Mouse (Mus musculus) gastrocnemius, adult 18-20 months (tissue): ENCODE data around the gene Mfn1. TPM values are rescaled to one million over a fixed set of nuclear protein-coding genes. Genes with fewer than 3 reads are reported as not detected.

Source experiments
- DNase-seq: peaks from one replicate; pipeline ENCODE4 v3.0.0; 2021; ENCODE audit warnings: low spot score
- long read RNA-seq, 2 experiments: library from polyadenylated mRNA; stranded (forward); transcript quantifications; one replicate each; pipeline ENCODE4 v2.0.0; 2021
- total RNA-seq, 2 experiments: library from RNA; stranded (reverse); gene quantifications; 2 replicates each; pipeline ENCODE4 v1.2.3; 2021

Gene Mfn1
- total RNA-seq = 100 to 1,000 TPM; 222 to 257 TPM
- long read RNA-seq, experiment 1, full-length matches to known transcripts = 147 of 191 reads
- long read RNA-seq, experiment 1, partial matches to known transcripts = 12 of 191 reads
- long read RNA-seq, experiment 1, other reads (novel, unspliced or antisense) = 32 of 191 reads
- long read RNA-seq, experiment 2, full-length matches to known transcripts = 164 of 196 reads
- long read RNA-seq, experiment 2, partial matches to known transcripts = 12 of 196 reads
- long read RNA-seq, experiment 2, other reads (novel, unspliced or antisense) = 20 of 196 reads

DNA sequence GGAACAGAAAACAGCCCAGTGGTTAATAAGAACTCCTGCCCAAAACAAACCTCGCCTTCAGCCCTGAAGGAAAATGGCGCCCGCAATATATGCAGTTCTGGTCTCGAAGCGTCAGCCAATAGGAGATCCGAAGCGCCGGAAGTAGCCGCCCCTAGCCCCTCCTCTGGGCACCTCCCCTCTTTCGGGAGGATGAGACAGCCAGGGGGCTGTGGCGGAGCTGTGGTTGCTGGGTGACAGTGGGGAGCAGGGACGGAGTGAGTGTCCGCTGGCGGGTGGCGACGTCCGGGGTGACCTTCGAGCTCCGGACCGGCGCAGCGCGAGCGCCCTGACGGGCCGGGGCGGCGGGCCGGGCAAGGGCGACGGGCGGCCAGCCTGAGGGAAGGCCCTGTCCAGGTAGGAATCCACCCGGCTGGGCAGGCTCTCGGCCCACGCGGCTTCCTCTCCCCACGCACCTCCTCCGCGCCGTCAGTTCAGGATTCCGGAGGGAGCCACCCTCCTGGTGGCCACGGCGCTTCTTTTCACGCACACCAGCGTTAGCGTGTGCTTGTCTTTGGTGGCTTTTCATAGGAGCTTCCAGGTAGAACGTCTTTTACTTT, at the start of gene Mfn1:
Mfn1 (plus strand) TSS at position 163 of the 596 bp plus-strand sequence.
- DNase-seq = peak; percentile 96

DNA sequence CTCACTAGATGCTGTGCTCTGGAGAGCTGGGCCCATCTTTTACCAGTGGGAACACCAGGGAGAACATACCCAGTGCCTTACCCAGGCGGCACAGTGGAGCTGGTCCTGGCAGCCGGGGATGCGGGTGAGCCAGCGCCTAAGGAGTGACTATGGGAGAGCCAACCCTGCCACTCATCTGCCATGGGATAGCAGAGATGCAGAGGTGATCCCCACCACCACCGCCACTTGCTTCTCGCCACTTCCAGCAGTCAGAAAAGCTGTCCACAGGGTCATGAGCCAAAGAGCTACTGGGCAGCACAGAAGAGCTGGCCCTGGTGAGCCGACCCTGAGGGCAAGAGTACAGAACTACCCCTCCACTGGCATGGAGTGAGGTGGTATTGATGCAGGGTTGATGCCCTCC, 49.3 kb upstream of the Mfn1 start:
- DNase-seq = no peak

DNA sequence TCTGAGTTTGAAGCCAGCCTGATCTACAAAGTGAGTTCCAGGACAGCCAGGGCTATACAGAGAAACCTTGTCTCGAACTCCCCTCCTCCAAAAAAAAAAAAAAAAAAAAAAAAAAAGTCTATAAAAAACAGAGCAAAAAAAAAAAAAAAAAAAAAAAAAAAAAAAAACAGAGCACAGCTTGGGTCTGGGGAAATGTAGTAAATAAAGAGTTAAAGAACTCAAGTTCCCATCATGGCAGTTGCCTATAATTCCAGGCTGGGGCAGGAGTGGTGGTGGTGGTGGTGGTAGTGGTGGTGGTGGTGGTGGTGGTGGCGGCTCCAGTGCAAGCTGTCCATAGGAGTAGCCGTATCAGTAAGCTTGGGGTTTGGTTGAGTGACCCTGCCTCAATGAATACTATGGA, 46.2 kb upstream of the Mfn1 start:
- no peak for DNase-seq

GRCm38 (mm10) chr3:32486543-32486942, 42.7 kb upstream of the Mfn1 start:
- DNase-seq = no peak

DNA sequence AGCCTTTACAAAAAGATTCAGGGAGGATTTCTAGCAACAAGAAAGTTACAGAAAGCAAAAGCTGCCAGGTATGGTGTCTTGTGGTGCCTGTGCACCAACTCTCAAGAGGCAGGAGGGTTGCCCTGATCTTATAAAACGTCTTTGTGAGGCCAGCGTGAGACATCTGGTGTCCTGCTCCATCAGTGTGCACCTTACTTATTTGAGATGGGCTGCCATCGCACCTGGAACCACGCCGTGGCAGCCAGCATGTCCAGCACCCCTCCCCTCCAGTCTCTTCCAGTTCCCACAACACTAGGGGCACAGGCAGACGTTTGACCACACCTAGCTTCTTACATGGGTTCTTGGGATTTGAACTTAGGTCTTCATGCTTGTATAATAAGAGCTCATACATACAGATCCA, 41.1 kb upstream of the Mfn1 start:
- DNase-seq = no peak

DNA sequence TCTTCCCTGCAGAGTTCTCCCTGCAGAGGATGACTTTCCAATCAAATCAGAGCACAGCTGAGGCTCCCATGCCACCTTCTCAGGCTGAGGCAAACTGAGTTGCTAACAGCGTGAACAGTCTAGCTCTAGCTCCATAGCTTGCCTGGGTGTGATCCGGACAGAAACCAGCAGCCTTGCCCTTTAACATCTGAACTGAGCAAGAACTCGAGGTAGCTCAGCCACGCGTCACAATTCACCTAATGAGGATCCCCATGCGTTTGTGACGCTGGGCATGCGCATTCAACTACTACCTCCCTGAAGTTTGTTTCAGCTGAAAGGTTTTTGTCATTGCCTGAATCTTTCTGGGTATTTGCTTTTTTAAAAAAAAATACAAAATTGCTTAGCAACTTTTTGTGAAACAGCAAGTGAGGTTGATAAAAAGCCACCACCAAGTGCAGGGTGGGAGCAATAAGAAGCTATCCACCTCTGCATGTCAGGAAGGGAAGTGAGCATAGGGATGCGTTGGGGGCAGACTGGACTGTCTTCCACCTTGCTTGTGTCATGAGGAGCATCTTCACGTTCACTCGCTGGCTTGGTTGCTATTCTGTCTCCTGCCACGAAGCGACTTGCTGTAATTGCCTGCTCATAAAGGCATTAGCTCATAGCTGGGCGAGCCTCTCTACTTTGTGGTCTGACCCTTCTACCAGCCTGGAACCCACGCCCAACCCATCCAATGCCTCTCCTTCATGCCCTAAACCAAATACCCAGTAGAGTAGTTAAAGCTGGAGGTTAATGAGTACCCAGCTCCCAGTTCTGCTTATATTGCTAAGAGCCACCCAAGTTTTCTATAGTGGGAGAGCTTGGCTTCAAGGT, 39.0 kb upstream of the Mfn1 start:
- no peak for DNase-seq

DNA sequence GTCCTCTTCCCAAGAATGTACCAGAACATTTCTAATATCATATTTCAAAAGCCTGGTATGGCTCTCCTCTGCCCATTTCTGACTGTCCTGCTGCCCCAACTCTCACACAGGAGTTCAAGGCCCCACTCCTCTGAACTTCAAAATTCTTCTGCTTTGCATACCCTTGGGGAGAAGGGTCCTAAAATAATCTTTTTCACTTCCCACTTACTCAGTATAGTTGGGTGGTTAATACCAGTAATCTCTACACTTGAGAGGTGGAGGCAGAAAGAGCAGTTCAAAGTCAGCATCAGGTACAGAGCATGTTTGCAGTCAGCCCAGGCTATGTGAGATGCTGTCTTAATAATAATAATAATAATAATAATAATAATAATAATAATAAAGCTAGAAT, 38.3 kb upstream of the Mfn1 start:
- no peak for DNase-seq

- no peak for DNase-seq
Measured at GRCm38 (mm10) chr3:32492097-32493090, 36.9 kb upstream of the Mfn1 start, which contains the start of gene Kcnmb3. Gene Kcnmb3, minus strand, starts transcription at chr3:32492231.

GRCm38 (mm10) chr3:32494387-32495087, 34.7 kb upstream of the Mfn1 start:
- no peak for DNase-seq

DNA sequence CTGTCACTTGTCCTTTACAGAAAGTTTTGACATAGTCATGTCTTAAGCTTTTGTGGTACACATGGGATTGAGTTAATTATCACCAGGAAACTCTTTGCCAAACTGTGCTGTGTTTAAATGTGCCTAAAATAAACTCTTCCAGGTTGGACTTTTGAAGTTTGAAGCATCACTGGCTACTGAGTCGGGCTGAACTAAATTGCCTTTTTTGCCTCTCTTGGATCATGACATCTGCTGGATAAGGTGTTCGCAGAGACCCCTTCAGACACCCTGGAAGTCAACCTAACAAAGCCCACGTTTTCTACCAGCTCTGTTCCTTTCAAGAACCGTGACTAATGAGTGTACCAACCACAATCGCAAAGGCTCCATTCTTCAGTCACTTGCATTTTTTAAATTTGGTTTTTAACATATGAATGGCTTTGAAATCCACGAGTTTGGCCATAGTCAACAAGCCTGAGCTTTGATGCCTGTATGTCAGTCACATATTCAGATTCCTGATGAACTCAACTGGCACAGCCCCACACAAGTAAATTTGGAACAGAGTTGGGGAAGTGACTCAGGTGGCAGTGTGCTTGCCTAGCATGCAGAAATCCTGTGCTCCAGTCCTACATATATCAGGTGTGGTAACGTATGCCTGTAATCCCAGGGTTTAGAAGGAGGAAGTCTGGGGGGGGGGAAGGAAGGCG, 34.0 kb upstream of the Mfn1 start:
- no peak for DNase-seq

DNA sequence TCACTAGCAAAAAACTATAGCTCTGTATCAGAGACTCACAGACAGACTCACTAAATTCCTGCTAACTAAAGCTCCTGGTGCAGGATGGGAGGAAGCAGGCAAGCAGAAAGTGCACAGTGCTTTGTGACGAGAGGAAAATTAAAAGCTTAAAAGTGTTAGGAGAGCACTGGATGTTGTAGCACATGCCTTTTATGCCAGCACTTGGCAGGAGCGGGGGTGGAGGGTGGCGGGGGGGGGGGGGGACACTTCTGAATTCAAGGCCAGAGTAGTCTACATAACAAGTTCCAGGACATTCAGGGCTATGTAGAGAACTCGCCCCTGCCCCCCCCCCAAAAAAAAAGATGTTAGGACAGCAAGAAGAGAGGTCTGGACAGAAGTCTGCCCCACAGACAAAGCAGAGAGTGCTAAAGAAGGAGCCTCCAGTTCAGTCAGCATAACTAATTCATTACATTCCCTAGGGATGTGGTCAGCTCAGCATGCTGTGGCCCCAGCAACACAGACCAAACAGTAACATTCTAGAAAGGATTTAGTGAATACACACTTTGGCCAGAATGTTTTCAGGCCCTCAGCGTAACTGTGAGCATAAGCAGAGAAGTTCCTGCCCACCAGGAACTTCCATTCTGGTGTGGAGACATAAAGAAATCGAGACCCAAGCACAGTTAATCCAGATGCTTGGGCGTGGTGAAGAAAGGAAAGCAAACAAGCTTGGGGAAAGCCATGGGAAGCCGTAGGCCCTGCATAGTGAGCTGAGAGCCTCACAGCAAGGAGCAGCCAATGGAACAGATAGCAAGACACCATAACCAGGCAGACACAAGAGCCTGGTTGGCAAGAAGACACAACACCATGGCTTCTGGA, 33.2 kb upstream of the Mfn1 start:
- no peak for DNase-seq

GRCm38 (mm10) chr3:32496711-32497070, 32.6 kb upstream of the Mfn1 start:
- no peak for DNase-seq

DNA sequence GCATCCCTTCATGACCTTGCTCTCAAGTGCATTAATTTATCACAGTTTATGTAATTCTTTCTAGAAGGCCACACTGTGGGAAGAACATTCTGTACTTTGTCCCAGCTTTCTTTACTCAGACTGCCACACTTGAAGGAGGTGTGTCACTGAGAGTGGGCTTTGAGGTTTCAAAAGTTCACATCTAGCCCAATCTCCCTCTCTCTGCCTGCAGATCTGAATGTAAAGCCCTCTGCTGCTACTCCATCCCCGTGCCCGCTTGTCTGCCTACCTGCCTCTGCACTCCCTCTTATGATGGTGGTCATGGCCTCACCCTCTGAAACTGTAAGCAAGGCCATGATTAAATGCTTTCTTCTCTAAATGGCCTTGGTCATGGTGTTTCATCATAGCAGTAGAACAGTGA, 28.9 kb upstream of the Mfn1 start:
- no peak for DNase-seq

DNA sequence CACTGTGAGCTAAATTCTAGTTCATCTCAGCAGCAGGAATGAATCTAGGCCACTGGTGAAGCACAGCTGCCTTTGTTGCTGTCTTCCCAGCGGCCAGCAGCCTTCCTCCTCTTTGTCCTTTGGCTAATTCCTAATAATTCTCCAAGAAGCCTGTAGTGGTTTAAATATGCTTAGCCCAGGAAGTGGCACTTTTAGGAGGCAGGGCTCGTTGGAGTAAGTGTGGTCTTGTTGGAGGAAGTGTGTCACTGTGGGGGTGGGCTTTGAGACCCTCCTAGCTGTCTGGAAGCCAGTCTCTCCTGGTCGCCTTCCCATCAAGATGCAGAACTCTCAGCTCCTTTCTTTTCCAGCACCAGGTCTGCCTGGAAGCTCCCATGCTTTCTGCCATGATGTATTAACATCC, 23.4 kb upstream of the Mfn1 start:
- no peak for DNase-seq

- DNase-seq = no peak
Measured at GRCm38 (mm10) chr3:32506366-32507225, 22.7 kb upstream of the Mfn1 start.

DNA sequence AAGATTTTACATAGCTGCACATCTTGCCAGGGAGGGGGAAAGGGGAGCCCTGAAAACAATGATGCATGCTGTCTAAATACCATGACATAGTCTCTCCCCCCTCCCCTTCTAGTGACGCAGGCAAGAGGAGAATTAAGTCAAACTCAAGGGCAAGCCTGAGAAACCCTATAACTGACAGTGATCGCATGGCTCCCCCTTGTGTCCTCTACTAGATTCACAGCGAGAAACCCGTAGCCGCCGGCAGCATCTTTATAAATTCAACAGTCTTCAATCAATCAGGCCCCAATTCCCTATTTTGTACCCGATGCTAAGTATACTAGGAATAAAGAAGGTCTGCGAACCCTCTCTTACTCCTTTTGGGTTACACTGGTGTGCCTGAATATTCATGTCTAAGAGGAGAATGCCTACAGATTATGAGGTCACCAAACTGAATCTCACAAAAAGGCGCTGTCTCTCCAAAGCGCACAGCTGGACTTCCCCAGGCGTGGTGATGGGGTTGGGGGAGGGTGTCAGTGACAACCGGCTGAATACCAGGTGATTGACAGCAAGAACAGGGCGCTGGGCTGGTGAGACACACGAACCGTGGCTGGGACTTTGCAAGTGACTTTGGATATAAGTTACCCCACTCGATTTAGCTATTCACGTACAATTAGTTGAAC, 20.5 kb upstream of the Mfn1 start:
- DNase-seq = peak; percentile 68

DNA sequence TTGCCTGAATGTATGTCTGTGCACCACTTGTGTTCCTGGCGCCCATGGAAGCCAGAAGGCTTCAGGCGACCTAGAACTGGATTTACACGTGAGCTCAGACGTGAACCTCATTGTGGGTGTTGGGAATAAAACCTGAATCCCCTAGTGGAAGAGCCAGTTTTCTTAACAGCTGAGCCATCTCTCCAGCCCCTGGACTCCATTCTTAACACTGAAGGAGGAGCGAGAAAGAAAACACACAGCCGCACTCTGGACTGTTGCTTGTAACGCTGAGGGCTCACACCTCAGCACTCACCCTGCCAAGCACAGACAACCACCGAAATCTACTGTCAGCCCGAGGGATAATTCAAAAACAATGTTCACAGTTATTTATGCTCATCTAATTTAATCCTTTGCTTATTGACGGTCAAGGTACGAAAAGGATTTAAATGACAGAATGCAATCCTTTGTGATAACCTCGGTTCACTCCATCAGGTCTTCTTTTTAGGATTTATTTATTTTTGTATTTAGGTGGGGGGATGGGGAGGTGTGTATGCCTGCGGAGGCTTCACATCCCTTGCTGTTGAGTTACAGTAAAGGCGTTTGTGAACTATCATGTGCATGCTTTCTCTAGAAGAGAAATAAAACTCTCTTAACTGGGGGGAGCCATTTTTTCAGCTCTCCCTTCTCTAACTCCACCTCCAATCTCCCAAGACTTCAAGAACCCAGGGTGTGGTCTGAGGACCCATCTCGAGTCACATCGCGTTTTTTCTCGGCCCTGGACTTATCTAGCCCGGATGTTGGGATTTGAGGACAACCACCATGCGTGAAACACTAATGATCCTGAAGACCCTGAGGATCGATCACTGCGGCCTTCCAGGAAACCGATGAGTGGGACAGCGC, 19.5 kb upstream of the Mfn1 start, which contains the start of gene Zfp639:
Zfp639 (plus strand) TSS at position 764 of the 879 bp plus-strand sequence.
- no peak for DNase-seq
